Mouse (Mus musculus): ENCODE data around the gene Rnf123. TPM values are rescaled to one million over a fixed set of nuclear protein-coding genes. Genes with fewer than 3 reads are reported as not detected.

Rnf123 gene
- polyA plus RNA-seq, 1 experiment from 2014 or later, result 13.8 TPM

- Histone ChIP-seq H3K27me3 (ENCODE audit: control insufficient read depth, insufficient read depth, low read length) (no peaks in the 10 kb centered on the region), H3K9me3 (ENCODE audit: control insufficient read depth, low read length) (no peaks in the 10 kb centered on the region), H3K4me2 (replicated peaks; ENCODE audit: low read depth) (peak within 1 kb of the TSS; percentile 50), H3K36me3 (ENCODE audit: control insufficient read depth, insufficient read depth, low read length) (peaks cover 13% of the 10 kb centered on the region; the same call in 1 of the 2 replicates), H3K4me3 (ENCODE audit: low read depth, low read length) (peak within 1 kb of the TSS; percentile 10; the same call in 1 of the 2 replicates), H3K27ac (replicated peaks) (peak within 1 kb of the TSS; percentile 74), H3K9ac (ENCODE audit: low read length) (0 out of 2 replicates have a peak within 1 kb of the TSS, but pooled peaks have one; percentile 38), H3K4me1 (replicated peaks; ENCODE audit: control insufficient read depth, insufficient read depth) (0 out of 2 replicates have a peak, but pooled peaks cover 4% of the 10 kb centered on the region)
- DNase-seq (ENCODE audit: low spot score), result peak; percentile 98
- peak; percentile 55 for ATAC-seq (ENCODE audit: low FRiP score, low TSS enrichment)
- 52% methylated on average over 20 of the region's 20 CpGs for WGBS
- TF ChIP-seq CTCF (IDR thresholded peaks at IDR 0.05; ENCODE audit: low read depth) (peak; percentile 99), EP300 (optimal IDR thresholded peaks at IDR 0.05) (no peak)
These were observed 30.1 kb downstream of the Rnf123 start, which contains the start of gene Amigo3 for GRCm38 (mm10) chr9:108052885-108053664. Gene Amigo3, plus strand, starts transcription at chr9:108053159.

GRCm38 (mm10) chr9:108052411-108052810 lies 30.7 kb downstream of the Rnf123 start:
- Histone ChIP-seq H3K4me2 (replicated peaks; ENCODE audit: low read depth) (no peak overlapping the region), H3K4me1 (replicated peaks; ENCODE audit: control insufficient read depth, insufficient read depth) (0 out of 2 replicates have a peak, but pooled peaks cover 4% of the 10 kb centered on the region), H3K4me3 (ENCODE audit: low read depth, low read length) (no peak overlapping the region), H3K9ac (ENCODE audit: low read length) (no peak overlapping the region), H3K27me3 (ENCODE audit: control insufficient read depth, insufficient read depth, low read length) (no peaks in the 10 kb centered on the region), H3K9me3 (ENCODE audit: control insufficient read depth, low read length) (no peaks in the 10 kb centered on the region), H3K27ac (replicated peaks) (peak overlapping the region; percentile 40), H3K36me3 (ENCODE audit: control insufficient read depth, insufficient read depth, low read length) (peaks cover 12% of the 10 kb centered on the region; the same call in 1 of the 2 replicates)
- ATAC-seq (ENCODE audit: low FRiP score, low TSS enrichment) (no peak), DNase-seq (ENCODE audit: low spot score) (no peak)
- TF ChIP-seq CTCF (IDR thresholded peaks at IDR 0.05; ENCODE audit: low read depth) (no peak), EP300 (optimal IDR thresholded peaks at IDR 0.05) (no peak)
- WGBS, result 69% methylated on average over 7 of the region's 7 CpGs

DNA sequence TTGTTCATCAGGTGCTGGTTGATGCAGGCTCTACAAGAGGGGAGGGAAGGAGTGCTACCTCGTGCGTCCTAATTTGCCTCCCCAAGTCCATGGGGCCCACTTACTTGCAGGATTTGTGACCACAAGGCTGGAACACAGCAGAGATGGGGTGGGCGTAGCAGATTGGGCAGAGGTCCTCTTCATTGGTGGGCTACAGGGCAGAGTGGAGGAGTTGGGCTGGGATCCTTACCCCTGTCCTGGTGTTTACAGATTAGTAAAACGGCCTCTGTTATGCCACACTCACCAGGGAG lies 31.3 kb downstream of the Rnf123 start:
- Histone ChIP-seq H3K36me3 (ENCODE audit: control insufficient read depth, insufficient read depth, low read length) (peaks cover 11% of the 10 kb centered on the region; the same call in 1 of the 2 replicates), H3K4me3 (ENCODE audit: low read depth, low read length) (no peak overlapping the region), H3K4me1 (replicated peaks; ENCODE audit: control insufficient read depth, insufficient read depth) (0 out of 2 replicates have a peak, but pooled peaks cover 4% of the 10 kb centered on the region), H3K4me2 (replicated peaks; ENCODE audit: low read depth) (no peak overlapping the region), H3K9ac (ENCODE audit: low read length) (0 out of 2 replicates have a peak overlapping the region, but pooled peaks have one; percentile 23), H3K9me3 (ENCODE audit: control insufficient read depth, low read length) (no peaks in the 10 kb centered on the region), H3K27me3 (ENCODE audit: control insufficient read depth, insufficient read depth, low read length) (no peaks in the 10 kb centered on the region), H3K27ac (replicated peaks) (no peak overlapping the region)
- WGBS, result 87% methylated on average over 4 of the region's 4 CpGs
- ATAC-seq (ENCODE audit: low FRiP score, low TSS enrichment) (no peak), DNase-seq (ENCODE audit: low spot score) (no peak)
- TF ChIP-seq EP300 (optimal IDR thresholded peaks at IDR 0.05), result no peak
- no peak for TF ChIP-seq CTCF (IDR thresholded peaks at IDR 0.05; ENCODE audit: low read depth)

DNA sequence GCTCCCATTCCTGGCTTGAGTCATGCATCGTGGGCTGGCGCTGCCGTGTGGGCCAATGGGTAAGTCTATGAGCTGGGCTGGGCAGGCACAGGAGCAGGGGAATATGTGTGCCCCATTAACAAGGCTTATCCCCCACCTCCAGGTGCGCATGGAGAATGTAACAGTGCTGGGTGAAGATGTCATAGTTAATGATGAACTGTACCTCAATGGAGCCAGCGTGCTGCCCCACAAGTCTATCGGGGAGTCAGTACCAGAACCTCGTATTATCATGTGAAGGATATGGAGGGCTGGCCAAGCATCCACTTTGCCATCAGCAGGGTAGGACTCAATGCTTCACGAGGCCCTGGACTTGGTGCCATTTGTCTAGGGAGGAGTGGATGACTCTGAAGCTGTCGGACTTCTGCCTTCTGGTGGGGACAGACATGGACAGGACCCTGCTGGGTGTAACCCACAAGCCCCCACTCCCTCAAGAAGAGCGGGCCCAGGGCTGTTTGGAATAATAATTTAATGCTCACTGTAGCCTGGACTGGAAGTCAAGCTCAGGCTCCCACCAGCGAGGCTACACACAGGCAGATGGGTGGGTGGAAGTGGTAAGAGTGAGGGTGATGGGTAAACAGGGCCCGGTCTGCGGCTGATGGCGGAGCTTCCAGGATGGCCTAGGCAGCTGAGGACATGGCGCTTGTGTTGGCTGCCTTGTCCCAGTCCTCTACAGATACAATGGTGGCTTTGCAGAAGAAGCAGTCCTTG lies 31.8 kb downstream of the Rnf123 start:
- Histone ChIP-seq H3K4me3 (ENCODE audit: low read depth, low read length) (no peak overlapping the region), H3K9me3 (ENCODE audit: control insufficient read depth, low read length) (no peaks in the 10 kb centered on the region), H3K36me3 (ENCODE audit: control insufficient read depth, insufficient read depth, low read length) (peaks cover 14% of the 10 kb centered on the region; the same call in 1 of the 2 replicates), H3K9ac (ENCODE audit: low read length) (no peak overlapping the region), H3K27me3 (ENCODE audit: control insufficient read depth, insufficient read depth, low read length) (no peaks in the 10 kb centered on the region), H3K4me1 (replicated peaks; ENCODE audit: control insufficient read depth, insufficient read depth) (0 out of 2 replicates have a peak, but pooled peaks cover 4% of the 10 kb centered on the region), H3K27ac (replicated peaks) (no peak overlapping the region), H3K4me2 (replicated peaks; ENCODE audit: low read depth) (no peak overlapping the region)
- TF ChIP-seq CTCF (IDR thresholded peaks at IDR 0.05; ENCODE audit: low read depth) (no peak), EP300 (optimal IDR thresholded peaks at IDR 0.05) (no peak)
- ATAC-seq (ENCODE audit: low FRiP score, low TSS enrichment) (no peak), DNase-seq (ENCODE audit: low spot score) (no peak)
- WGBS, result 92% methylated on average over 15 of the region's 15 CpGs

- DNase-seq (ENCODE audit: low spot score) (peak; percentile 73), ATAC-seq (ENCODE audit: low FRiP score, low TSS enrichment) (peak; percentile 51)
- Histone ChIP-seq H3K4me1 (replicated peaks; ENCODE audit: control insufficient read depth, insufficient read depth) (0 out of 2 replicates have a peak, but pooled peaks cover 4% of the 10 kb centered on the region), H3K9ac (ENCODE audit: low read length) (peak overlapping the region; percentile 79), H3K9me3 (ENCODE audit: control insufficient read depth, low read length) (no peaks in the 10 kb centered on the region), H3K27ac (replicated peaks) (peak overlapping the region; percentile 92), H3K4me2 (replicated peaks; ENCODE audit: low read depth) (peak overlapping the region; percentile 79), H3K27me3 (ENCODE audit: control insufficient read depth, insufficient read depth, low read length) (no peaks in the 10 kb centered on the region), H3K36me3 (ENCODE audit: control insufficient read depth, insufficient read depth, low read length) (peaks cover 23% of the 10 kb centered on the region), H3K4me3 (ENCODE audit: low read depth, low read length) (peak overlapping the region; percentile 79)
- TF ChIP-seq EP300 (optimal IDR thresholded peaks at IDR 0.05), result no peak
- no peak for TF ChIP-seq CTCF (IDR thresholded peaks at IDR 0.05; ENCODE audit: low read depth)
- 36% methylated on average over 15 of the region's 15 CpGs for WGBS
These were observed 33.4 kb downstream of the Rnf123 start for GRCm38 (mm10) chr9:108049561-108050251.

All from stomach, postnatal 0 days (tissue).